Mouse (Mus musculus) ES-Bruce4 (cell line): ENCODE measurements at regions not wholly inside any gene's neighbourhood (a gene's known extent, or its start where the extent isn't known, plus 50 kb on each side); places are given as distances from the start of the nearest gene placed in this dataset.
A peak's percentile ranks its signal among the peaks of the same experiment; 100 is the strongest.

Source experiments
- H3K27ac ChIP-seq: 2 replicates; pipeline ENCODE4 v1.5.1; 2012; ENCODE audit warnings: low read length, inconsistent platforms; ENCODE audit not compliant: insufficient read depth
- H3K27me3 ChIP-seq: 2 replicates; pipeline ENCODE4 v1.6.1; 2012; ENCODE audit warnings: mild to moderate bottlenecking, low read length, inconsistent platforms; ENCODE audit not compliant: control insufficient read depth, poor library complexity, insufficient read depth, severe bottlenecking
- H3K36me3 ChIP-seq: 2 replicates; pipeline ENCODE4 v1.6.1; 2012; ENCODE audit warnings: inconsistent platforms, mild to moderate bottlenecking, low read length, moderate library complexity; ENCODE audit not compliant: control insufficient read depth, poor library complexity, insufficient read depth, severe bottlenecking
- H3K4me1 ChIP-seq: one replicate; pipeline ENCODE4 v1.8.1; 2011; ENCODE audit warnings: low read length; ENCODE audit not compliant: control insufficient read depth, insufficient read depth
- H3K4me3 ChIP-seq: 2 replicates; pipeline ENCODE4 v1.5.1; 2011; ENCODE audit warnings: low read depth, mild to moderate bottlenecking, low read length
- H3K9ac ChIP-seq: 2 replicates; pipeline ENCODE4 v1.6.1; 2012; ENCODE audit warnings: low read depth, mild to moderate bottlenecking, inconsistent platforms; ENCODE audit not compliant: poor library complexity, severe bottlenecking
- H3K9me3 ChIP-seq: replicated peaks from 2 replicates; pipeline ENCODE4 v1.6.1; 2012; ENCODE audit warnings: mild to moderate bottlenecking, low read length, inconsistent platforms; ENCODE audit not compliant: control insufficient read depth, poor library complexity, insufficient read depth, severe bottlenecking
- CTCF ChIP-seq: IDR thresholded peaks from one replicate; pipeline ENCODE4 v1.8.1; 2011; ENCODE audit warnings: low read depth, low read length
- EP300 ChIP-seq: IDR thresholded peaks from 2 replicates; pipeline ENCODE4 v1.6.1; 2011; ENCODE audit warnings: low read depth, low read length; ENCODE audit not compliant: insufficient read depth
- POLR2A ChIP-seq: IDR thresholded peaks from one replicate; pipeline ENCODE4 v1.8.1; 2011; ENCODE audit warnings: low read length; ENCODE audit not compliant: insufficient read depth

GRCm38 (mm10) chr2:33974737-33975422, 87.1 kb upstream of the Mvb12b start:
- Histone ChIP-seq H3K4me3 (no peak overlapping the region), H3K27me3 (no peaks in the 10 kb centered on the region), H3K4me1 (no peaks in the 10 kb centered on the region), H3K9ac (no peak overlapping the region), H3K36me3 (no peaks in the 10 kb centered on the region), H3K27ac (no peak overlapping the region), H3K9me3 (no peaks in the 10 kb centered on the region)
- no peak for TF ChIP-seq POLR2A
- TF ChIP-seq CTCF, result no peak
- TF ChIP-seq EP300, result no peak

- no peaks in the 10 kb centered on the region for H3K27me3 ChIP-seq
- H3K4me3 ChIP-seq, result no peak overlapping the region
- TF ChIP-seq CTCF (no peak), EP300 (no peak), POLR2A (no peak)
- no peaks in the 10 kb centered on the region for H3K9me3 ChIP-seq
- no peaks in the 10 kb centered on the region for H3K4me1 ChIP-seq
- no peak overlapping the region for H3K9ac ChIP-seq
- H3K27ac ChIP-seq, result no peak overlapping the region
- H3K36me3 ChIP-seq, result no peaks in the 10 kb centered on the region
Observed at GRCm38 (mm10) chr2:33974031-33974430, 86.3 kb upstream of the Mvb12b start.

- Histone ChIP-seq H3K4me3 (no peak overlapping the region), H3K27me3 (no peaks in the 10 kb centered on the region), H3K9ac (no peak overlapping the region), H3K36me3 (no peaks in the 10 kb centered on the region), H3K9me3 (no peaks in the 10 kb centered on the region), H3K27ac (no peak overlapping the region), H3K4me1 (no peaks in the 10 kb centered on the region)
- TF ChIP-seq EP300 (no peak), CTCF (peak; percentile 100)
Observed at GRCm38 (mm10) chr2:33973213-33973834, 85.6 kb upstream of the Mvb12b start.

GRCm38 (mm10) chr2:33966984-33967421, 79.3 kb upstream of the Mvb12b start:
- TF ChIP-seq EP300 (no peak), POLR2A (no peak), CTCF (no peak)
- H3K27ac ChIP-seq, result no peak overlapping the region
- H3K4me1 ChIP-seq, result no peaks in the 10 kb centered on the region
- no peaks in the 10 kb centered on the region for H3K36me3 ChIP-seq
- H3K4me3 ChIP-seq, result no peak overlapping the region
- no peaks in the 10 kb centered on the region for H3K9me3 ChIP-seq
- no peaks in the 10 kb centered on the region for H3K27me3 ChIP-seq
- no peak overlapping the region for H3K9ac ChIP-seq

- TF ChIP-seq POLR2A (no peak), EP300 (no peak), CTCF (no peak)
- H3K9me3 ChIP-seq, result no peaks in the 10 kb centered on the region
- H3K4me1 ChIP-seq, result no peaks in the 10 kb centered on the region
- H3K27me3 ChIP-seq, result no peaks in the 10 kb centered on the region
- no peak overlapping the region for H3K27ac ChIP-seq
- peak overlapping the region; percentile 10 for H3K4me3 ChIP-seq
- no peak overlapping the region for H3K9ac ChIP-seq
- H3K36me3 ChIP-seq, result no peaks in the 10 kb centered on the region
Observed at GRCm38 (mm10) chr2:33966389-33966983, 78.7 kb upstream of the Mvb12b start.

- no peaks in the 10 kb centered on the region for H3K27me3 ChIP-seq
- no peak overlapping the region for H3K27ac ChIP-seq
- TF ChIP-seq EP300 (no peak), POLR2A (no peak), CTCF (no peak)
- H3K9ac ChIP-seq, result no peak overlapping the region
- no peaks in the 10 kb centered on the region for H3K36me3 ChIP-seq
- no peak overlapping the region for H3K4me3 ChIP-seq
- no peaks in the 10 kb centered on the region for H3K9me3 ChIP-seq
- no peaks in the 10 kb centered on the region for H3K4me1 ChIP-seq
Observed at GRCm38 (mm10) chr2:33964096-33964495, 76.3 kb upstream of the Mvb12b start.
